13 mouse cellular contexts compared by ENCODE assay signal in genomic region chr13:95843411-95844026, GRCm38 (mm10). TPM values are rescaled to one million over a fixed set of nuclear protein-coding genes. Genes with fewer than 3 reads are reported as not detected.
DNase-seq lines count a peak whose midpoint lies in the region; ATAC-seq lines count a peak whose summit lies in the region.
"Had no signal": no experiment of that assay in that cellular context is flagged by ENCODE, and none has a peak within 500 bp of the region (broad histone marks: within the 10 kb centered on the region; RNA-seq: fewer than 3 reads in every experiment).

No protein-coding gene starts in this region.

- 91% methylated on average over 10 of the region's 10 CpGs for WGBS in midbrain, embryonic 13.5 days
- WGBS in limb, embryonic 10.5 days: 93% methylated on average over 10 of the region's 10 CpGs

- no peak for ATAC-seq in midbrain, embryonic 13.5 days

- DNase-seq in left cerebral cortex, adult 18-20 months (ENCODE audit: low spot score in 2 of 2): peak; percentile 32 to 39
- DNase-seq in left cerebral cortex, postnatal 36 days (ENCODE audit: low spot score in 2 of 2): no peak
- peak; percentile 48 for DNase-seq in adipocyte (ENCODE audit: low spot score)
- peak; percentile 80 to 84 for DNase-seq in adrenal gland, postnatal 36 days
- peak; percentile 82 for DNase-seq in lung, postnatal 36 days
- no peak for DNase-seq in limb, embryonic 10.5 days (ENCODE audit: low spot score)
- DNase-seq: cerebellum, adult 9-10 months; thymus, postnatal 14 days had no signal

- H3K9ac ChIP-seq in midbrain, embryonic 13.5 days (replicated peaks): no peak overlapping the region
- H3K9ac ChIP-seq: embryonic facial prominence, embryonic 13.5 days; hindbrain, embryonic 14.5 days; limb, embryonic 13.5 days had no signal

- H3K4me1 ChIP-seq in midbrain, embryonic 13.5 days (replicated peaks): no peaks in the 10 kb centered on the region
- H3K4me1 ChIP-seq in limb, embryonic 10.5 days: no peaks in the 10 kb centered on the region
- H3K4me1 ChIP-seq: embryonic facial prominence, embryonic 13.5 days; limb, embryonic 13.5 days had no signal

- no peaks in the 10 kb centered on the region for H3K27me3 ChIP-seq in midbrain, embryonic 13.5 days
- H3K27me3 ChIP-seq in limb, embryonic 10.5 days (ENCODE audit: low read depth, poor library complexity, severe bottlenecking): no peaks in the 10 kb centered on the region
- H3K27me3 ChIP-seq: embryonic facial prominence, embryonic 13.5 days; limb, embryonic 13.5 days had no signal

- H3K4me2 ChIP-seq in midbrain, embryonic 13.5 days (replicated peaks): no peak overlapping the region
- H3K4me2 ChIP-seq: embryonic facial prominence, embryonic 13.5 days; heart, embryonic 11.5 days; hindbrain, embryonic 14.5 days; limb, embryonic 13.5 days had no signal

- intact Hi-C loops in left cerebral cortex, postnatal 36 days (cut with DNase I): no loop called here

- no peak overlapping the region for H3K27ac ChIP-seq in midbrain, embryonic 13.5 days
- H3K27ac ChIP-seq in limb, embryonic 10.5 days: no peak overlapping the region
- H3K27ac ChIP-seq: embryonic facial prominence, embryonic 13.5 days; hindbrain, embryonic 14.5 days; limb, embryonic 13.5 days had no signal

- no peak overlapping the region for H3K4me3 ChIP-seq in midbrain, embryonic 13.5 days (replicated peaks)
- no peak overlapping the region for H3K4me3 ChIP-seq in limb, embryonic 10.5 days
- H3K4me3 ChIP-seq: embryonic facial prominence, embryonic 13.5 days; limb, embryonic 13.5 days had no signal

- H3K36me3 ChIP-seq in midbrain, embryonic 13.5 days: no peaks in the 10 kb centered on the region
- H3K36me3 ChIP-seq in limb, embryonic 10.5 days: no peaks in the 10 kb centered on the region
- H3K36me3 ChIP-seq: embryonic facial prominence, embryonic 13.5 days; limb, embryonic 13.5 days had no signal

- no peaks in the 10 kb centered on the region for H3K9me3 ChIP-seq in midbrain, embryonic 13.5 days
- no peaks in the 10 kb centered on the region for H3K9me3 ChIP-seq in limb, embryonic 10.5 days (replicated peaks)
- H3K9me3 ChIP-seq: embryonic facial prominence, embryonic 13.5 days; limb, embryonic 13.5 days had no signal

RNA-seq across cellular contexts. Expression of gene Iqgap2, which starts 48.2 kb away (rescaled TPM):
- total RNA-seq in left cerebral cortex, adult 18-20 months (2021): 10 to 100 TPM; 16.1 to 19.7 TPM
- total RNA-seq in left cerebral cortex, postnatal 36 days (2021): 10 to 100 TPM; 12.2 to 21.9 TPM
- total RNA-seq in adrenal gland, postnatal 36 days (2021): 100 to 1,000 TPM; 149 to 229 TPM
- polyA plus RNA-seq in midbrain, embryonic 13.5 days (2015; fragmentation: Nextera tagmentation; extraction: Ambion mirVana): 6.2 and 7.4 TPM in 2 replicates
- polyA plus RNA-seq in limb, embryonic 10.5 days (2016; fragmentation: Nextera tagmentation; extraction: Ambion mirVana): 7.1 and 9.7 TPM in 2 replicates

Comparison
In these comparisons a context has a peak if more than half of its experiments do, and no peak if none do; other contexts are left out.
1. DNase-seq: peak in left cerebral cortex, adult 18-20 months (2 of 2), adipocyte (single experiment), adrenal gland, postnatal 36 days (2 of 2) and lung, postnatal 36 days (single experiment); none in left cerebral cortex, postnatal 36 days (0 of 2) and limb, embryonic 10.5 days (single experiment).
2. RNA of gene Iqgap2, which starts 48.2 kb away (total RNA-seq): 149 to 229 TPM in adrenal gland, postnatal 36 days; 12.2 to 21.9 TPM in left cerebral cortex, postnatal 36 days and 16.1 to 19.7 TPM in left cerebral cortex, adult 18-20 months; every median in the first group is over 4 times any median in the second.